Mouse (Mus musculus) midbrain, postnatal 0 days (tissue): ENCODE measurements around the gene Lenep. TPM values are rescaled to one million over a fixed set of nuclear protein-coding genes. Genes with fewer than 3 reads are reported as not detected.

Experiments used
- ATAC-seq: fragments of 200-750 bp; cut with Nextera tagmentation; 2 replicates; pipeline ENCODE4 v1.8.0; 2017; ENCODE audit warnings: moderate number of reproducible peaks, mild to moderate bottlenecking, moderate TSS enrichment, moderate library complexity; ENCODE audit not compliant: low FRiP score
- DNase-seq: peaks from one replicate; pipeline ENCODE4 v3.0.0-alpha.2; 2015; ENCODE audit warnings: low spot score
- H3K27ac ChIP-seq: fragments of 300-500 bp; sonication (generic); 2 replicates; pipeline ENCODE4 v1.5.1; 2014; ENCODE audit warnings: low read depth, mild to moderate bottlenecking, low read length, mixed read lengths
- H3K27me3 ChIP-seq: fragments of 300-500 bp; sonication (generic); 2 replicates; pipeline ENCODE4 v1.6.1; 2014; ENCODE audit warnings: low read length, control low read depth, mixed read lengths; ENCODE audit not compliant: insufficient read depth
- H3K36me3 ChIP-seq: fragments of 300-500 bp; sonication (generic); 2 replicates; pipeline ENCODE4 v1.6.1; 2014; ENCODE audit warnings: low read length, control low read depth, mixed read lengths; ENCODE audit not compliant: insufficient read depth
- H3K4me1 ChIP-seq: fragments of 300-500 bp; sonication (generic); 2 replicates; pipeline ENCODE4 v1.6.1; 2014; ENCODE audit warnings: mild to moderate bottlenecking, control low read depth, antibody characterized with exemption, low read length, mixed read lengths; ENCODE audit not compliant: insufficient read depth
- H3K4me2 ChIP-seq: fragments of 300-500 bp; sonication (generic); 2 replicates; pipeline ENCODE4 v1.6.1; 2014; ENCODE audit warnings: low read depth, mild to moderate bottlenecking, low read length, mixed read lengths; ENCODE audit not compliant: poor library complexity, severe bottlenecking
- H3K4me3 ChIP-seq: fragments of 300-500 bp; sonication (generic); 2 replicates; pipeline ENCODE4 v1.5.1; 2014; ENCODE audit warnings: low read depth, mild to moderate bottlenecking, low read length, moderate library complexity
- H3K9ac ChIP-seq: fragments of 300-500 bp; sonication (generic); replicated peaks from 2 replicates; pipeline ENCODE4 v1.6.1; 2014; ENCODE audit warnings: mild to moderate bottlenecking, low read length, moderate library complexity, mixed read lengths; ENCODE audit not compliant: poor library complexity, severe bottlenecking
- H3K9me3 ChIP-seq: fragments of 300-500 bp; sonication (generic); 2 replicates; pipeline ENCODE4 v1.6.1; 2016; ENCODE audit warnings: low read length, control low read depth
- CTCF ChIP-seq: IDR thresholded peaks from 2 replicates; pipeline ENCODE4 v1.5.1; 2016; ENCODE audit warnings: antibody characterized with exemption, mild to moderate bottlenecking
- WGBS: fragments of 180-500 bp; shearing (Covaris S2); extraction: QIAGEN DNeasy Blood & Tissue Kit; methylation state at CpG from one replicate; pipeline ENCODE4 v1.1.7; 2014; 5-methylcytosine and 5-hydroxymethylcytosine counted together
- polyA plus RNA-seq: library from polyadenylated mRNA; unstranded; fragments of >200 nt; fragmentation: Nextera tagmentation; extraction: Ambion mirVana; gene quantifications from 2 replicates; pipeline ENCODE4 v1.2.1, GENCODE M21; 2015
- total RNA-seq: library from RNA; depleted of rRNA; stranded (reverse); fragments of >200 nt; gene quantifications from 2 replicates; pipeline ENCODE4 v1.2.3, GENCODE M21; 2014

The Lenep gene
- total and polyA plus RNA-seq, 2 experiments from 2014 or later: 1.8 TPM; not detected in 1

GRCm38 (mm10) chr3:89408448-89408847 lies 5.9 kb upstream of the Lenep start:
- H3K27ac ChIP-seq: no peak overlapping the region
- peaks cover 4% of the 10 kb centered on the region; the same call in 1 of the 2 replicates for H3K4me1 ChIP-seq
- ATAC-seq (no peak), DNase-seq (no peak)
- no peaks in the 10 kb centered on the region for H3K9me3 ChIP-seq
- 68% methylated on average over 16 of the region's 16 CpGs for WGBS
- H3K4me3 ChIP-seq: no peak overlapping the region
- 0 out of 2 replicates have a peak, but pooled peaks cover 3% of the 10 kb centered on the region for H3K36me3 ChIP-seq
- no peak overlapping the region for H3K4me2 ChIP-seq
- H3K27me3 ChIP-seq: no peaks in the 10 kb centered on the region
- no peak overlapping the region for H3K9ac ChIP-seq
- no peak for TF ChIP-seq CTCF

- Histone ChIP-seq H3K4me3 (no peak overlapping the region), H3K9ac (no peak overlapping the region), H3K27me3 (no peaks in the 10 kb centered on the region), H3K27ac (no peak overlapping the region), H3K4me1 (peaks cover 4% of the 10 kb centered on the region; the same call in 1 of the 2 replicates), H3K4me2 (no peak overlapping the region), H3K36me3 (peaks cover 18% of the 10 kb centered on the region), H3K9me3 (no peaks in the 10 kb centered on the region)
- no peak for DNase-seq
- no peak for ATAC-seq
- WGBS: 92% methylated on average over 6 of the region's 6 CpGs
- no peak for TF ChIP-seq CTCF
Observed at GRCm38 (mm10) chr3:89406887-89407286, 4.3 kb upstream of the Lenep start.

GRCm38 (mm10) chr3:89401329-89401728 lies 1.3 kb downstream of the Lenep start:
- Histone ChIP-seq H3K9ac (no peak overlapping the region), H3K9me3 (no peaks in the 10 kb centered on the region), H3K27ac (no peak overlapping the region), H3K36me3 (peaks cover 23% of the 10 kb centered on the region), H3K4me3 (no peak overlapping the region), H3K4me1 (peaks cover under 1% of the 10 kb centered on the region; the same call in 1 of the 2 replicates), H3K4me2 (no peak overlapping the region), H3K27me3 (peaks cover 2% of the 10 kb centered on the region; the same call in 1 of the 2 replicates)
- ATAC-seq: no peak
- no peak for TF ChIP-seq CTCF
- no peak for DNase-seq
- WGBS: 87% methylated on average over 7 of the region's 7 CpGs

GRCm38 (mm10) chr3:89396654-89397005 lies 6.0 kb downstream of the Lenep start:
- WGBS: 0% methylated on average over 4 of the region's 4 CpGs
- Histone ChIP-seq H3K27me3 (peaks cover 14% of the 10 kb centered on the region; the same call in 1 of the 2 replicates), H3K4me2 (peak overlapping the region; percentile 100), H3K4me1 (peaks cover 13% of the 10 kb centered on the region), H3K27ac (no peak overlapping the region), H3K9me3 (no peaks in the 10 kb centered on the region), H3K4me3 (peak overlapping the region; percentile 38), H3K9ac (no peak overlapping the region), H3K36me3 (peaks cover 2% of the 10 kb centered on the region; the same call in 1 of the 2 replicates)
- ATAC-seq (no peak), DNase-seq (no peak)
- no peak for TF ChIP-seq CTCF

GRCm38 (mm10) chr3:89395806-89396653 lies 6.6 kb downstream of the Lenep start:
- TF ChIP-seq CTCF: peak; percentile 85
- H3K9me3 ChIP-seq: no peaks in the 10 kb centered on the region
- no peak for ATAC-seq
- H3K27ac ChIP-seq: no peak overlapping the region
- DNase-seq: peak; percentile 72
- WGBS: 1% methylated on average over 30 of the region's 44 CpGs
- H3K4me2 ChIP-seq: peak overlapping the region; percentile 100
- no peaks in the 10 kb centered on the region for H3K36me3 ChIP-seq
- H3K4me3 ChIP-seq: peak overlapping the region; percentile 38
- peaks cover 14% of the 10 kb centered on the region; the same call in 1 of the 2 replicates for H3K27me3 ChIP-seq
- peaks cover 17% of the 10 kb centered on the region for H3K4me1 ChIP-seq
- H3K9ac ChIP-seq: no peak overlapping the region

GRCm38 (mm10) chr3:89395419-89395805 lies 7.2 kb downstream of the Lenep start:
- Histone ChIP-seq H3K9me3 (no peaks in the 10 kb centered on the region), H3K4me1 (peaks cover 19% of the 10 kb centered on the region), H3K4me2 (peak overlapping the region; percentile 100), H3K4me3 (peak overlapping the region; percentile 38; the same call in 1 of the 2 replicates), H3K9ac (no peak overlapping the region), H3K27ac (no peak overlapping the region), H3K36me3 (no peaks in the 10 kb centered on the region), H3K27me3 (peaks cover 14% of the 10 kb centered on the region; the same call in 1 of the 2 replicates)
- DNase-seq (no peak), ATAC-seq (no peak)
- no peak for TF ChIP-seq CTCF
- WGBS: 5% methylated on average over 10 of the region's 10 CpGs
